Mouse (Mus musculus) midbrain, postnatal 0 days (tissue): Measurements from ENCODE around the gene Lrit3. TPM values are rescaled to one million over a fixed set of nuclear protein-coding genes. Genes with fewer than 3 reads are reported as not detected.

Experiments used
- ATAC-seq: fragments of 200-750 bp; cut with Nextera tagmentation; 2 replicates; pipeline ENCODE4 v1.8.0; 2017; ENCODE audit warnings: moderate number of reproducible peaks, mild to moderate bottlenecking, moderate TSS enrichment, moderate library complexity; ENCODE audit not compliant: low FRiP score
- DNase-seq: peaks from one replicate; pipeline ENCODE4 v3.0.0-alpha.2; 2015; ENCODE audit warnings: low spot score
- H3K27ac ChIP-seq: fragments of 300-500 bp; sonication (generic); 2 replicates; pipeline ENCODE4 v1.5.1; 2014; ENCODE audit warnings: low read depth, mild to moderate bottlenecking, low read length, mixed read lengths
- H3K27me3 ChIP-seq: fragments of 300-500 bp; sonication (generic); 2 replicates; pipeline ENCODE4 v1.6.1; 2014; ENCODE audit warnings: low read length, control low read depth, mixed read lengths; ENCODE audit not compliant: insufficient read depth
- H3K36me3 ChIP-seq: fragments of 300-500 bp; sonication (generic); 2 replicates; pipeline ENCODE4 v1.6.1; 2014; ENCODE audit warnings: low read length, control low read depth, mixed read lengths; ENCODE audit not compliant: insufficient read depth
- H3K4me1 ChIP-seq: fragments of 300-500 bp; sonication (generic); 2 replicates; pipeline ENCODE4 v1.6.1; 2014; ENCODE audit warnings: mild to moderate bottlenecking, control low read depth, antibody characterized with exemption, low read length, mixed read lengths; ENCODE audit not compliant: insufficient read depth
- H3K4me2 ChIP-seq: fragments of 300-500 bp; sonication (generic); 2 replicates; pipeline ENCODE4 v1.6.1; 2014; ENCODE audit warnings: low read depth, mild to moderate bottlenecking, low read length, mixed read lengths; ENCODE audit not compliant: poor library complexity, severe bottlenecking
- H3K4me3 ChIP-seq: fragments of 300-500 bp; sonication (generic); 2 replicates; pipeline ENCODE4 v1.5.1; 2014; ENCODE audit warnings: low read depth, mild to moderate bottlenecking, low read length, moderate library complexity
- H3K9ac ChIP-seq: fragments of 300-500 bp; sonication (generic); replicated peaks from 2 replicates; pipeline ENCODE4 v1.6.1; 2014; ENCODE audit warnings: mild to moderate bottlenecking, low read length, moderate library complexity, mixed read lengths; ENCODE audit not compliant: poor library complexity, severe bottlenecking
- H3K9me3 ChIP-seq: fragments of 300-500 bp; sonication (generic); 2 replicates; pipeline ENCODE4 v1.6.1; 2016; ENCODE audit warnings: low read length, control low read depth
- CTCF ChIP-seq: IDR thresholded peaks from 2 replicates; pipeline ENCODE4 v1.5.1; 2016; ENCODE audit warnings: antibody characterized with exemption, mild to moderate bottlenecking
- WGBS: fragments of 180-500 bp; shearing (Covaris S2); extraction: QIAGEN DNeasy Blood & Tissue Kit; methylation state at CpG from one replicate; pipeline ENCODE4 v1.1.7; 2014; 5-methylcytosine and 5-hydroxymethylcytosine counted together
- polyA plus RNA-seq: library from polyadenylated mRNA; unstranded; fragments of >200 nt; fragmentation: Nextera tagmentation; extraction: Ambion mirVana; gene quantifications from 2 replicates; pipeline ENCODE4 v1.2.1, GENCODE M21; 2015
- total RNA-seq: library from RNA; depleted of rRNA; stranded (reverse); fragments of >200 nt; gene quantifications from 2 replicates; pipeline ENCODE4 v1.2.3, GENCODE M21; 2014; rRNA removed

Lrit3 gene
- total RNA-seq (not detected in 2 replicates), polyA plus RNA-seq (not detected in 2 replicates)

DNA sequence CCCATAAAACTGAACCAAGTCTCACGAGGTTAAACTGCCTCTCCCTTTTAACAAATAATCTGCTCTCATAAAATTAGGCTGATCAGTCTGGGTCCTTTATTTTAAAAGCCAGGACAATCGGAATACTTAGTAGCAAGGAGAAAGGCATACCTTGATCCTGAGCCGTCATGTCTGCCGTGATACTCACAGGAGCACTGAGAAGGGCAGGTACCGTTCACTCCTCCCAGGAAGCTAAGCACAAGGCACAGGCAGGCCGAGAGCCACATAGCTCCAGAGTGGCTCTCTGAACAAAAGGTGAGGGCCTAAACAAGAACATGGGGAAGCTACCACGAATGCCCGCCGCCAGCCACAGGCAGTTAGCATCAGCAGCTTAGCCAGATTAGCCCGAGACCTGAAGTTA, at the start of gene Lrit3:
Lrit3 (minus strand) TSS at position 266 of the 400 bp plus-strand sequence.
- no peak for DNase-seq
- TF ChIP-seq CTCF, result no peak
- no peak for ATAC-seq
- no peaks in the 10 kb centered on the region for H3K9me3 ChIP-seq
- H3K4me3 ChIP-seq, result no peak within 1 kb of the TSS
- H3K36me3 ChIP-seq, result no peaks in the 10 kb centered on the region
- no peaks in the 10 kb centered on the region for H3K27me3 ChIP-seq
- H3K4me1 ChIP-seq, result no peaks in the 10 kb centered on the region
- no peak within 1 kb of the TSS for H3K9ac ChIP-seq
- H3K4me2 ChIP-seq, result no peak within 1 kb of the TSS
- WGBS, result 80% methylated on average over 10 of the region's 10 CpGs
- no peak within 1 kb of the TSS for H3K27ac ChIP-seq

DNA sequence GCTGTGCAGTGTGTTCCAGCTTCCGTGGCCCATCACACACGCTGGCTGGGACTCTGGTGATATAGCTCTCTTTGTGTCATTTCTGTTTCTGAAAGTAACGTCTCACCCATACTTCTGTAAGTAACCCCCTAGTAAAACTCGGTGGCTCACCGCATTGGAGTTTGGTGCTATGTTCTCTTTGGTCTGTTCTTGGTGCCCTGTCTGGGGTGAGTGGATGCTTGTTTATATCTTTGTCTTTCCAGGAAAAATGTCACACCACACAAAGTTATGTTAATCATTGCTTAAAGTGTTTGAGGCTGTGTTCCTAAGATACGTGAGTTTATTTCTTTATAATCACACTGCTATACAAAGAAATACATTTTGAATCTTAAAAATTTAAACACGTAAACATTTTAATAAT, 43.0 kb upstream of the Lrit3 start:
- no peak for ATAC-seq
- Histone ChIP-seq H3K27ac (no peak overlapping the region), H3K4me3 (no peak overlapping the region), H3K9me3 (no peaks in the 10 kb centered on the region), H3K36me3 (no peaks in the 10 kb centered on the region), H3K9ac (no peak overlapping the region), H3K4me2 (no peak overlapping the region), H3K27me3 (no peaks in the 10 kb centered on the region), H3K4me1 (no peaks in the 10 kb centered on the region)
- 85% methylated on average over 7 of the region's 7 CpGs for WGBS
- DNase-seq, result no peak
- no peak for TF ChIP-seq CTCF

DNA sequence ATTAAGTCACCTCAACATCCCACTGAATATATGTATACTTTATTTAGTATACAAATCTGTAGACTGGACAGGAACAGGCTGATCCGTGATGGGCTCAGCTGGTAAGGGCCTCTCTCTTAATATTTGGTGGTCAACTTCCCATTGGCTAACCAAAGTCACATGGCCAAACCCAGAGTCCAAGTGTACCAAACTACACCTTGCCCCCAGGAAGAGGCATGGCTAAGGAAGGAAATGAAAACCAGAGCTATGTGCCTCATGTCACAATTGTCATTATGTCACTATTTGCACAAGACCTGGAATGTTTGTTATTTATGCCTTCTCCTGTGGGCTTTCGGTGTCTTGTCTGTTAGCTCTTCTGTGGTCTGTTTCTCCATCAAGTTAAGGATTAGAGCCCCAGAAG, 42.0 kb upstream of the Lrit3 start:
- no peak for TF ChIP-seq CTCF
- no peak overlapping the region for H3K27ac ChIP-seq
- H3K4me3 ChIP-seq, result no peak overlapping the region
- no peak overlapping the region for H3K4me2 ChIP-seq
- ATAC-seq (no peak), DNase-seq (no peak)
- no peaks in the 10 kb centered on the region for H3K4me1 ChIP-seq
- no peaks in the 10 kb centered on the region for H3K36me3 ChIP-seq
- H3K9me3 ChIP-seq, result no peaks in the 10 kb centered on the region
- H3K9ac ChIP-seq, result no peak overlapping the region
- 81% methylated on average over 2 of the region's 2 CpGs for WGBS
- H3K27me3 ChIP-seq, result no peaks in the 10 kb centered on the region

DNA sequence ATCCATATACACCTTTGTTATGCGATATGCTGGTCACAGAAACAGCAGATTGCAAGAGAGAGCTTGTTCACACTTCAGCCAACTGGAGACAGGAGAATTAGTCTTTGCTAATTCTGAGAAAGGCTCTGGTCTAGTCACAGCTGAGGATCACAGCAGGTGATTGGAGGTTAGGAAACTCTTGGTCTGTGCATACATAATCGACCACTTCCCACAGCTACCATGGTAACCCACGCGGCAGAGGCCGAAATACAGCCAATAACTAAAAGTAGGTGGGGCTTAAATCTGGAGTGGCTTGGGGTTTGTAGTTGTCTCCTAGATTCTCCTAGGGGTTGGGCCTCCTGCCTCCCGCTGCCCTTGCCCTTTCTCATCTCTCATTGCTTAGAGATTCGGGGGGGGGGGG, 34.2 kb upstream of the Lrit3 start:
- H3K4me2 ChIP-seq, result no peak overlapping the region
- no peak overlapping the region for H3K4me3 ChIP-seq
- DNase-seq (no peak), ATAC-seq (no peak)
- no peaks in the 10 kb centered on the region for H3K4me1 ChIP-seq
- H3K9ac ChIP-seq, result no peak overlapping the region
- H3K9me3 ChIP-seq, result no peaks in the 10 kb centered on the region
- TF ChIP-seq CTCF, result no peak
- WGBS, result 35% methylated on average over 7 of the region's 7 CpGs
- H3K27me3 ChIP-seq, result no peaks in the 10 kb centered on the region; the same call in 1 of the 2 replicates
- H3K27ac ChIP-seq, result no peak overlapping the region
- H3K36me3 ChIP-seq, result no peaks in the 10 kb centered on the region

DNA sequence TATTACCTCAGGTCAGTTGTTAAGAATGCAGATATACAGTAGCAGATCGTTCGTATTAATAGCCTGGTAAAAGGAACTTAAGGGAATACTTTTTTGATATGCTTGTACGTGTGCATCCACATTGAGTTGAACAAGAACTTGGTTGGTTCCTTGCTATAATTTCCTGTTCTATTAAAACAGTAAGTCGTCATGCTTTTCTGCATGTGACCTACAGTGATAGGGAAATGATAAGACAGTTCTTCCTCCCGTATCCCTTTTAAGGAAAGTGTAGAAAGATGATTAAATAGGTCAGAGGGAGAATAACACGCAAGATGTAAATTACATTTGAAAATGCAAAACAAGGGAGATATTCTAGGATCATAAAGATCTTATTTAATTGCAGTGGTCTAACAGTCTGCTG, 33.1 kb upstream of the Lrit3 start:
- no peak overlapping the region for H3K27ac ChIP-seq
- 92% methylated on average over 6 of the region's 6 CpGs for WGBS
- ATAC-seq (no peak), DNase-seq (no peak)
- TF ChIP-seq CTCF, result no peak
- no peaks in the 10 kb centered on the region; the same call in 1 of the 2 replicates for H3K27me3 ChIP-seq
- no peak overlapping the region for H3K4me2 ChIP-seq
- no peaks in the 10 kb centered on the region for H3K36me3 ChIP-seq
- no peaks in the 10 kb centered on the region for H3K4me1 ChIP-seq
- H3K9me3 ChIP-seq, result no peaks in the 10 kb centered on the region
- no peak overlapping the region for H3K4me3 ChIP-seq
- no peak overlapping the region for H3K9ac ChIP-seq

DNA sequence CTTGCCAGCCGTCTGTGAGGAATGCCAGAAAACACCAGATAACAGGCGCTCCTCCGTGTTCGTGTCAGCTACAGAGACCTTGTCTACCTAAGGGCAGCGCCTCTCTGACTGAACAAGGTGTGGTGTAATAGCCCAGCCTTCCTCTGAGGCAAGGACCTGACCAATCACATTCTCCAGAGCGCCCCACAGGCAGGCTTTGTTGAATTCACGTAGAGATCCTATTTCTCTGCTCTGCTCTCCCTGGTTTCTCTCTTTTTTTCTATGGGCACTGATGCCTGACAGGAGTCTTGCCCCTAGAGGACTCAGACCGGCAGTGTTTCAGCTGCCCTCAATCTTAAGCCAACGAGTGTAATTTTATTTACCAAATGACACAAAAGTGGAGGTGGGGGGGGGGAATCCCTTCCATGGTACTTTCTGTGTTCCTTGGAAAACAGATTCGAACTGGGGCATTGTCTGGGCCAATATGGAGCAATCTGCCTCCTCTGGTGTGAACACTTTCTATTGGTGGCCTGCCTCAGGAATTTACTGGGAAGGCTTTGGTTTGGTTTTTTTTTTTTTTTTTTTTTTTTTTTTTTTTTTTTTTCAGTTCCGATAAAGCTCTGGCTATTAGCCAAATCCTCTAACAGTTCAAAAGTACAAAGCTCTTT, 32.3 kb upstream of the Lrit3 start:
- no peaks in the 10 kb centered on the region for H3K9me3 ChIP-seq
- DNase-seq, result peak; percentile 6
- no peak for TF ChIP-seq CTCF
- H3K27me3 ChIP-seq, result no peaks in the 10 kb centered on the region; the same call in 1 of the 2 replicates
- no peak for ATAC-seq
- H3K36me3 ChIP-seq, result no peaks in the 10 kb centered on the region
- H3K27ac ChIP-seq, result no peak overlapping the region
- WGBS, result 9% methylated on average over 11 of the region's 11 CpGs
- no peaks in the 10 kb centered on the region for H3K4me1 ChIP-seq
- H3K9ac ChIP-seq, result no peak overlapping the region
- H3K4me2 ChIP-seq, result peak overlapping the region; percentile 22; the same call in 1 of the 2 replicates
- H3K4me3 ChIP-seq, result no peak overlapping the region
